Mouse (Mus musculus) intestine, embryonic 16.5 days (tissue): ENCODE results near the gene Erh. TPM values are rescaled to one million over a fixed set of nuclear protein-coding genes. Genes with fewer than 3 reads are reported as not detected.

Experiments
- ATAC-seq: fragments of 200-750 bp; cut with Nextera tagmentation; 2 replicates; pipeline ENCODE4 v1.8.0; 2017; ENCODE audit warnings: moderate TSS enrichment, moderate library complexity
- H3K27ac ChIP-seq: fragments of 300-500 bp; sonication (generic); 2 replicates; pipeline ENCODE4 v1.5.1; 2014; ENCODE audit warnings: mild to moderate bottlenecking, low read length
- H3K27me3 ChIP-seq: fragments of 300-500 bp; sonication (generic); replicated peaks from 2 replicates; pipeline ENCODE4 v1.6.1; 2014; ENCODE audit warnings: low read length, control low read depth, mixed read lengths; ENCODE audit not compliant: control insufficient read depth, insufficient read depth
- H3K36me3 ChIP-seq: fragments of 300-500 bp; sonication (generic); 2 replicates; pipeline ENCODE4 v1.6.1; 2014; ENCODE audit warnings: low read length, control low read depth; ENCODE audit not compliant: control insufficient read depth, insufficient read depth
- H3K4me1 ChIP-seq: fragments of 300-500 bp; sonication (generic); 2 replicates; pipeline ENCODE4 v1.6.1; 2014; ENCODE audit warnings: low read length, control low read depth, mixed read lengths; ENCODE audit not compliant: control insufficient read depth, insufficient read depth
- H3K4me2 ChIP-seq: fragments of 300-500 bp; sonication (generic); 2 replicates; pipeline ENCODE4 v1.6.1; 2014; ENCODE audit warnings: low read depth, low read length, control low read depth
- H3K4me3 ChIP-seq: fragments of 300-500 bp; sonication (generic); 2 replicates; pipeline ENCODE4 v1.5.1; 2014; ENCODE audit warnings: mild to moderate bottlenecking, low read length
- H3K9ac ChIP-seq: fragments of 300-500 bp; sonication (generic); 2 replicates; pipeline ENCODE4 v1.6.1; 2014; ENCODE audit warnings: low read depth, low read length
- H3K9me3 ChIP-seq: fragments of 300-500 bp; sonication (generic); 2 replicates; pipeline ENCODE4 v1.6.1; 2016; ENCODE audit warnings: low read length, control low read depth; ENCODE audit not compliant: control insufficient read depth
- WGBS: fragments of 180-500 bp; shearing (Covaris S2); extraction: QIAGEN DNeasy Blood & Tissue Kit; methylation state at CpG from one replicate; pipeline ENCODE4 v1.1.7; 2014; 5-methylcytosine and 5-hydroxymethylcytosine counted together
- polyA plus RNA-seq: library from polyadenylated mRNA; unstranded; fragments of >200 nt; fragmentation: Nextera tagmentation; extraction: Ambion mirVana; gene quantifications from 2 replicates; pipeline ENCODE4 v1.2.1, GENCODE M21; 2015

The Erh gene
- polyA plus RNA-seq, 1 experiment from 2014 or later = 241 TPM

DNA sequence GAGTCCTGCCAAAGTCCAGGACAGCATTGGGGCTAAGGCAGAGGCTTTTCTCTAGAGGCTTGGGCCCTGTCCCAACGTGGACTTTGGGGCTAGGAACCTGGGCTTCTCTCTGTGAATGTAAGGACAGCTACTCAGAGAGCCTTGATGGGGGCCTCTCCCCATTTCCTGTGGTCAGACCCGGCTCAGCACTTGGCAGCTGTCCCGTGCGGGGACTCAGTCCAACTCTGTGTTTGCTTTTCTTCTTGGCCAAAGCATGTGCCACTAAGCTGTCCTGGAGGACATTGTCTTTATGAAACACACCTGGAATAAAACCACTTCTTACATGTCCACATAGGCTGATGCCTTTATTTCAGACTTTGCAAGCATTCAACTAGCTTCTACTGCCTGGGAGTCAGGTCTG lies 40.6 kb downstream of the Erh start:
- H3K9me3 ChIP-seq = no peaks in the 10 kb centered on the region
- H3K9ac ChIP-seq = no peak overlapping the region
- 0 out of 2 replicates have a peak overlapping the region, but pooled peaks have one; percentile 21 for H3K27ac ChIP-seq
- peaks cover 9% of the 10 kb centered on the region; the same call in 1 of the 2 replicates for H3K4me1 ChIP-seq
- no peaks in the 10 kb centered on the region for H3K36me3 ChIP-seq
- 14% methylated on average over 4 of the region's 4 CpGs for WGBS
- no peaks in the 10 kb centered on the region for H3K27me3 ChIP-seq
- H3K4me3 ChIP-seq = no peak overlapping the region
- ATAC-seq = peak; percentile 46; the same call in 1 of the 2 replicates
- H3K4me2 ChIP-seq = no peak overlapping the region

DNA sequence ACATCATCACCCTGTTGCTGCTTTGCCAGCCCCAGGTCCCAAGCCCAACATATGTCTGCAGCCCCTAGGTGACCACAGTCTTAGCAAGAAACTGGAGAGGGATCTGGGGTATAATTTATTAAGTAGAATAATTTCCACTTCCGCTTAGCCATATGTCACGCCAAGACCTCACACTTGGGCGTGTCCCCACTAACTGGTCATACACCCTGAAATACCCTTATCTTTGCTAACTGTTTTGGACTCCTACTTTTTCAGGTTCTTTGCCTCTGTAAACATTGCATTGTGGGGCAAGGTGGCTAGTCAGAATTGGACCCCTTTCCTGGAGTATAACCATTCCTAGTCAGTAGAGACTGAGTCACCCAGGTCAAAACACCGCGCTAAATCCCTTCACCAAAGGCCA lies 41.7 kb downstream of the Erh start:
- no peaks in the 10 kb centered on the region for H3K36me3 ChIP-seq
- ATAC-seq = no peak
- no peaks in the 10 kb centered on the region for H3K27me3 ChIP-seq
- H3K4me2 ChIP-seq = no peak overlapping the region
- no peak overlapping the region for H3K9ac ChIP-seq
- 93% methylated on average over 5 of the region's 5 CpGs for whole genome bisulfite sequencing
- H3K4me3 ChIP-seq = no peak overlapping the region
- H3K27ac ChIP-seq = no peak overlapping the region
- H3K4me1 ChIP-seq = peaks cover 11% of the 10 kb centered on the region; the same call in 1 of the 2 replicates
- H3K9me3 ChIP-seq = no peaks in the 10 kb centered on the region

DNA sequence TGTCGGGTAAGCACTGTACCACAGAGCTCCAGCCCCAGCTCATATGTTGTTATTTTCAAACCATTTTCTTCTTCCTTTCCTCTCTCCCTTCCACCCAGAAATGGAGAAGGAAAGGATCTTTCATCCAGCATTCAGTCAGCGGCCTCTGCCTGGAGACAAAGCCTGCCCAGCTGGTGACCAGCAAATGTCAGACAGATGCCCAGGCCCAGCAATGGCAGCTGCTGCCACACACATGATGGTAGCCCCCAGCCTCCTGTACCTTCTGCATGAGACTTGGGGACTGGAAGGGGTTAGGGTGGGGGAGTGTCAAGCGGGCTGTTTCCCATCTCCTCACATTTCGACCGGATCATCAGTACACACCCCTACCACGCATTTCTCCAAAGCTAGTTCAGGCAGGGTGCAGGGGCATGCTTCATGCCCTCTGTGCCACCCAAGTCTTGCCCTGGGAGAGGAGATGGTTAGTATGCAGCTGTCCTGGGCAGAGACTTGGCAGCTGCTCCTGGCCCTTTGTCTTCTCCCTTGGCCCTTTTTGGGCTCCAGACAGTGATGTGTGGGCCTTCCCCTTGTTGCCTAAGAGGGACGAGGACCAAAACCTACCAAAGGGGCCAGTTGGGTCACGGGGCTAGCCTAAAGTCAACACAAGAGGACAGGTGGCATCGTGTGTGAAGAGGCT lies 42.4 kb downstream of the Erh start:
- Histone ChIP-seq H3K4me3 (no peak overlapping the region), H3K4me1 (peaks cover 11% of the 10 kb centered on the region; the same call in 1 of the 2 replicates), H3K36me3 (no peaks in the 10 kb centered on the region), H3K27me3 (no peaks in the 10 kb centered on the region), H3K4me2 (no peak overlapping the region), H3K9ac (no peak overlapping the region), H3K9me3 (no peaks in the 10 kb centered on the region), H3K27ac (no peak overlapping the region)
- no peak for ATAC-seq
- WGBS = 86% methylated on average over 9 of the region's 9 CpGs

DNA sequence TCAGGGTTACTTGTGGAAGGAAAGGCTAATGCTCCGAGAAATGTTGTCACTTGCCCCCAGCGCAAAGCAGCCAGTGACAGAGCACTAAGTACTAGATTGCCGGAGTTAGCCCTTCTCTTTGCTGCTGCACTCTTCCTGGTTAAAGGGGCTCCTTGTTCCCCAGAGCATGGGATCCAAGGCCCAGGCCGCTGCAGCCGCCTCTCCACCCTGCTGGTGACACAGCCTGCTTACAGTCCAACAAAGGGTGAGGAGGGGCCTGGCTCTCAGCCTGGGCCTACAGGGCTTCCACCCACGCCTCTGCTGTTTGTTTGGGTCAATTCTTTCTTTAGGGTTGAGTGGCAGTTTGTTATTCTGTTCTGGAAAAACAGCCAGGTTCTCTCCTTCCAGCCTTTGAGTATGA lies 45.4 kb downstream of the Erh start:
- Histone ChIP-seq H3K4me2 (no peak overlapping the region), H3K36me3 (no peaks in the 10 kb centered on the region), H3K9ac (no peak overlapping the region), H3K4me1 (peaks cover 7% of the 10 kb centered on the region; the same call in 1 of the 2 replicates), H3K9me3 (no peaks in the 10 kb centered on the region), H3K27ac (no peak overlapping the region), H3K27me3 (no peaks in the 10 kb centered on the region), H3K4me3 (no peak overlapping the region)
- peak; percentile 50; the same call in 1 of the 2 replicates for ATAC-seq
- 57% methylated on average over 6 of the region's 6 CpGs for WGBS

DNA sequence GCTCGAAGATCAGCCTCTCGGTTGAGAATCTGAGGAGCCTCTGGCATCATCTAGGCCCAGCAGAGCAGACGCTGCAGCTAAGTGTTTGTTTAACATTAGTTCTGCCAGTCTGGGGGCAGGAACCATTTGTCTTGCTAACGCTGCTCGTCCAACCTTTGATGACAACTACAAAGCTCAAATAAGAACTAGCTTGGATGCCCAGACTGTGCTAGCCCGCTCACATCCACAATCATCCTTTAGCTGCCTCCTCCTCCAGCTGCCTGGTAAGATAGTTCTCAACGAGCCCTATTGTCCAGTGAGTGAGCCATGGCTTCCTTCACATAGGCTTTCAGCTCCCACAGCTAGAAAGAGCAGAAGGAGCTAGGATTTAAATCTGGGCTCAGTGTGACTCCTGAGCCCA lies 45.9 kb downstream of the Erh start:
- Histone ChIP-seq H3K9ac (no peak overlapping the region), H3K4me1 (peaks cover 7% of the 10 kb centered on the region; the same call in 1 of the 2 replicates), H3K27ac (no peak overlapping the region), H3K36me3 (no peaks in the 10 kb centered on the region), H3K27me3 (no peaks in the 10 kb centered on the region), H3K9me3 (no peaks in the 10 kb centered on the region), H3K4me3 (no peak overlapping the region), H3K4me2 (no peak overlapping the region)
- WGBS = 36% methylated on average over 7 of the region's 7 CpGs
- ATAC-seq = no peak

DNA sequence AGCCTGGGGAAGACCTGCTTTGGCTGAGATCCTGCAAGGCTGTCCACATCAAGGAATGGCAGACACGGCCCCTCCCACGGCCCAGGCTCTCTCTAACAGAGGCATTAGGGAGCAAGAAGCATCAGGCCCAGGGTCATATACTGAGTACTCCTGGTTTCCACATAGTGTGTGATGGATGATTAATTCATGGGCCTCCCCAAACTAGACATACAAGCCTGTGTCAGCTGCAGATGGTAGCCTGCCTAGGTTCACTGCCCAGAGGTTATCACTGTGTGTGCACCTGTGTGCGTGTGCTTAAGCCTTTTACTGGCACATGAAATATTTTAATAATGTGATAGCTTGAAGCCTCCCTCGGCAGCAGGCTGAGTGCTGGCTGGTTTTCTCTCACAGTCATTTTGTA lies 48.2 kb downstream of the Erh start:
- 75% methylated on average over 4 of the region's 4 CpGs for WGBS
- H3K9ac ChIP-seq = no peak overlapping the region

DNA sequence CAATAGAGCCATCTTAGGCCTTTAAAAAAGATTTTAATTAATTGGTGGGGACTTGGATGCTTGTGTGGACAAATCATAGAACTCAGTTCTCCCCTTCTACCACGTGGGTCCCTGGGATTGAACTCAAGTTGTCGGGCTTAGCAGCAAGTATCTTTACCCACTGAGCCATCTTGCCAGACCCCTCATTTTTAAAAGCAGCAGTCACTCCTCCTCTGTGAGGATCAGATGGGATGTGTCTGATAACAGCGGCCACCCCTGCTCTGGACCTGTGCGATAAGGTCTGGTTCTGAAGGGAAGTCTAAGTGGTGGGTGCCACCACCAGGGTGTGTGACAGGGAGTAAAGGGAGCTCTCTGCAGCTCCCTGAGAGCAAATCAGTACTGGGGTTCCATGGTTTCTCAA lies 48.6 kb downstream of the Erh start:
- H3K36me3 ChIP-seq = no peaks in the 10 kb centered on the region
- H3K9ac ChIP-seq = no peak overlapping the region
- H3K4me1 ChIP-seq = peaks cover 7% of the 10 kb centered on the region; the same call in 1 of the 2 replicates
- no peak overlapping the region for H3K27ac ChIP-seq
- H3K27me3 ChIP-seq = no peaks in the 10 kb centered on the region
- H3K4me2 ChIP-seq = no peak overlapping the region
- 90% methylated on average over 4 of the region's 4 CpGs for WGBS
- ATAC-seq = no peak
- H3K9me3 ChIP-seq = no peaks in the 10 kb centered on the region
- no peak overlapping the region for H3K4me3 ChIP-seq

More for the DNA sequence above, 48.2 kb downstream of the Erh start:
- Histone ChIP-seq H3K27ac (no peak overlapping the region), H3K36me3 (no peaks in the 10 kb centered on the region), H3K4me3 (no peak overlapping the region), H3K4me2 (no peak overlapping the region), H3K4me1 (peaks cover 7% of the 10 kb centered on the region; the same call in 1 of the 2 replicates), H3K9me3 (no peaks in the 10 kb centered on the region), H3K27me3 (no peaks in the 10 kb centered on the region)
- no peak for ATAC-seq

DNA sequence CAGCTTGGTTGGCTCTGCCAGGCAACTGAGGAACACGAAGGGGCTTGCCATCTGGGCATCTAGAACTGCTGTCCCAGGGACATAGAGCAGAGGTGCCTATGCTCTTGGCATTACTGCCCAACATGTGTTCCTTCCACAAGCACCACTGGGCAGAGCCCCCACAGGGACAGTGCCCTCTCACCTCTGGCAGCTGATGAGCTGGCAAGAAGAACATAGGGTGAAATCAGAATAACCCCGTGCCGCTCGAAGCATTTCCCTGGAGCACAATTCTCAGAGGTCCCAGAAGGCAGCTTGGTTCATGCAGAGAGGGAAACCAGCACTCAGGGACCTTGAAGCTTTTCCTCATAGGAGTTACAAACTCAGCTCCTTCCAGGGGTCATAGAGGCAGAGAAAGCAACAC lies 49.4 kb downstream of the Erh start:
- H3K4me1 ChIP-seq = peaks cover 7% of the 10 kb centered on the region; the same call in 1 of the 2 replicates
- 90% methylated on average over 4 of the region's 4 CpGs for WGBS
- H3K27ac ChIP-seq = no peak overlapping the region
- no peak overlapping the region for H3K4me3 ChIP-seq
- H3K36me3 ChIP-seq = no peaks in the 10 kb centered on the region
- no peaks in the 10 kb centered on the region for H3K27me3 ChIP-seq
- no peak overlapping the region for H3K4me2 ChIP-seq
- no peaks in the 10 kb centered on the region for H3K9me3 ChIP-seq
- no peak for ATAC-seq
- H3K9ac ChIP-seq = no peak overlapping the region

DNA sequence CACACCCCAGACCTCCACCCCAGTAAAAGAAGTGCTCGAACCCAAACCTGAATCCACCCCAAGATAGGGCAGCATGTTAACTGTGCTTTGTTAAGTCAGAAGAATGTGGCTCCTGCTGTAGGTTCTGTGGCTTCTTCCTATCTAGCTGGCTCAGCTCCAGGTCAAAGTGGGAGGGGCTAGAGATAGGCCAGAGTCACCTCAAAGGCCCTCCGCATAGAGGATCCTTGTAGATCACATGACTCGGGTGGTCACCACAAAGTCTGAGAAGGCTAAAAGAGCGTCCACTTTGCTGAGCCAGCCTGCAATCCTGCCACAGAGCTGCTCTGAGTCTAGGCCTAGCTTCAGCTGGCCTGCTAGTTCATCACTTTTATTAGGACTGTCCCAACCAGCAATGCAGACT lies 50.0 kb downstream of the Erh start:
- H3K9ac ChIP-seq = no peak overlapping the region
- ATAC-seq = no peak
- no peak overlapping the region for H3K4me2 ChIP-seq
- H3K27ac ChIP-seq = no peak overlapping the region
- WGBS = 83% methylated on average over 4 of the region's 4 CpGs
- H3K9me3 ChIP-seq = no peaks in the 10 kb centered on the region
- no peaks in the 10 kb centered on the region for H3K36me3 ChIP-seq
- H3K4me3 ChIP-seq = no peak overlapping the region
- peaks cover 7% of the 10 kb centered on the region; the same call in 1 of the 2 replicates for H3K4me1 ChIP-seq
- no peaks in the 10 kb centered on the region for H3K27me3 ChIP-seq

DNA sequence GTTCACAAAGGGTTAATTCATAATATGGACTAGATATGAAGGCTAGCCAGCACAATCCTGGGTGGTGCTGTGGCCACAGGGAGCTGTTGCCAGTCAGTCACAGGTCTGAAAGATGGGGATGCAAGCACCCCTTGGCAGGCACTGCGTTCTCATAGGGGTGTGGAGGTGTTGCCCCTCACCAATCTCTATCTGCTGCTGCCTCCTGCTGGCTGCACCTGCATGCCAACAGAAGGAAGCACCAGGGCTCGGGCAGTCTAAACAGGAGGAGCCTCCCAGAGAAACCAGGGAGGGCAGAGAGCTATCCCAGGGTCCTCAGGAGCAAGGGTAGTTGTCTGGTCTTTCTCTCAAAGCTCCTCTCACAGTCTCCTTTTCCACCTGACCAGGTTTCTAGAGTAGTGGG lies 59.2 kb downstream of the Erh start:
- H3K27ac ChIP-seq = no peak overlapping the region
- H3K9me3 ChIP-seq = no peaks in the 10 kb centered on the region
- H3K4me2 ChIP-seq = no peak overlapping the region
- 20% methylated on average over 2 of the region's 2 CpGs for WGBS
- ATAC-seq = no peak
- no peaks in the 10 kb centered on the region for H3K36me3 ChIP-seq
- no peaks in the 10 kb centered on the region for H3K4me1 ChIP-seq
- no peaks in the 10 kb centered on the region for H3K27me3 ChIP-seq
- no peak overlapping the region for H3K4me3 ChIP-seq
- H3K9ac ChIP-seq = no peak overlapping the region
